Mouse (Mus musculus) adrenal gland, postnatal 14 days (tissue): ENCODE data around the gene Hmga1b. TPM values are rescaled to one million over a fixed set of nuclear protein-coding genes. Genes with fewer than 3 reads are reported as not detected.
"Not testable (repeated sequence)": the region's sequence is repeated elsewhere in the genome, so short reads cannot be mapped to it uniquely, and the experiment has no call there.

ENCODE experiments used
- DNase-seq: peaks from one replicate; pipeline ENCODE4 v3.0.0; 2021; ENCODE audit warnings: mixed read lengths
- long read RNA-seq, 2 experiments: library from polyadenylated mRNA; stranded (forward); transcript quantifications; one replicate each; pipeline ENCODE4 v2.0.0; 2021
- total RNA-seq: library from RNA; stranded (reverse); gene quantifications from 2 replicates; pipeline ENCODE4 v1.2.3, GENCODE M21; 2021

The Hmga1b gene
- 20.9 and 46.6 TPM in 2 replicates for total RNA-seq
- long read RNA-seq, experiment 1, transcript Hmga1b-201 (1 exons, 1,626 nt), result major isoform, 5 of 6 reads
- long read RNA-seq, experiment 1, partial matches to known transcripts, result 0 of 6 reads
- long read RNA-seq, experiment 1, other reads (novel, unspliced or antisense), result 1 of 6 reads
- long read RNA-seq, experiment 2, partial matches to known transcripts, result 0 of 5 reads
- long read RNA-seq, experiment 2, other reads (novel, unspliced or antisense), result 1 of 5 reads

- DNase-seq, result not testable (repeated sequence)
These were observed at the start of gene Hmga1b for GRCm38 (mm10) chr11:120762672-120763041. Gene Hmga1b, plus strand, starts transcription at chr11:120762794.

GRCm38 (mm10) chr11:120713580-120714518, 48.7 kb upstream of the Hmga1b start, which contains the start of the genes Cenpx and Lrrc45:
Gene Cenpx, minus strand, starts transcription at chr11:120713738.
Gene Lrrc45, plus strand, starts transcription at chr11:120713925.
- peak; percentile 97 for DNase-seq

- DNase-seq, result no peak
These were observed 48.0 kb upstream of the Hmga1b start for GRCm38 (mm10) chr11:120714546-120714945.

- no peak for DNase-seq
These were observed 47.5 kb upstream of the Hmga1b start for GRCm38 (mm10) chr11:120715131-120715530.

- DNase-seq, result no peak
These were observed 43.4 kb upstream of the Hmga1b start for GRCm38 (mm10) chr11:120719242-120719641.

GRCm38 (mm10) chr11:120719841-120720376, 42.7 kb upstream of the Hmga1b start:
- peak; percentile 7 for DNase-seq

GRCm38 (mm10) chr11:120720450-120720849, 42.1 kb upstream of the Hmga1b start:
- peak; percentile 96 for DNase-seq

GRCm38 (mm10) chr11:120721124-120722066, 41.2 kb upstream of the Hmga1b start, which contains the start of gene Rac3:
Gene Rac3, plus strand, starts transcription at chr11:120721470.
- DNase-seq, result peak; percentile 80

- peak; percentile 27 for DNase-seq
These were observed 40.4 kb upstream of the Hmga1b start for GRCm38 (mm10) chr11:120722067-120722630.

- DNase-seq, result peak; percentile 3
These were observed 39.7 kb upstream of the Hmga1b start for GRCm38 (mm10) chr11:120722761-120723382.

GRCm38 (mm10) chr11:120723509-120723908, 39.1 kb upstream of the Hmga1b start:
- DNase-seq, result peak; percentile 3

GRCm38 (mm10) chr11:120726243-120727168, 36.1 kb upstream of the Hmga1b start:
- peak; percentile 4 for DNase-seq

- peak; percentile 95 for DNase-seq
These were observed 35.4 kb upstream of the Hmga1b start, which contains the start of gene Dcxr for GRCm38 (mm10) chr11:120727169-120727527. Gene Dcxr, minus strand, starts transcription at chr11:120727281.

- no peak for DNase-seq
These were observed 35.0 kb upstream of the Hmga1b start for GRCm38 (mm10) chr11:120727564-120727963.

GRCm38 (mm10) chr11:120728530-120729240, 33.9 kb upstream of the Hmga1b start:
- no peak for DNase-seq

- DNase-seq, result peak; percentile 55
These were observed 33.1 kb upstream of the Hmga1b start for GRCm38 (mm10) chr11:120729432-120730050.

- no peak for DNase-seq
These were observed 32.2 kb upstream of the Hmga1b start for GRCm38 (mm10) chr11:120730331-120730870.

GRCm38 (mm10) chr11:120731395-120731794, 31.2 kb upstream of the Hmga1b start:
- DNase-seq, result no peak
